Mouse (Mus musculus) neural tube, embryonic 13.5 days (tissue): ENCODE data around the gene Smyd1. TPM values are rescaled to one million over a fixed set of nuclear protein-coding genes. Genes with fewer than 3 reads are reported as not detected.
"Not testable (repeated sequence)": the region's sequence is repeated elsewhere in the genome, so short reads cannot be mapped to it uniquely, and the experiment has no call there.

Experiments used
- ATAC-seq: fragments of 200-750 bp; cut with Nextera tagmentation; 2 replicates; pipeline ENCODE4 v1.8.0; 2017; ENCODE audit warnings: low read depth, mild to moderate bottlenecking, moderate TSS enrichment, moderate library complexity
- H3K27ac ChIP-seq: fragments of 300-500 bp; sonication (generic); replicated peaks from 2 replicates; pipeline ENCODE4 v1.5.1; 2015; ENCODE audit warnings: moderate library complexity, mild to moderate bottlenecking, inconsistent platforms
- H3K27me3 ChIP-seq: fragments of 300-500 bp; sonication (generic); 2 replicates; pipeline ENCODE4 v1.6.1; 2015; ENCODE audit warnings: mild to moderate bottlenecking, inconsistent platforms
- H3K36me3 ChIP-seq: fragments of 300-500 bp; sonication (generic); 2 replicates; pipeline ENCODE4 v1.6.1; 2015; ENCODE audit warnings: mild to moderate bottlenecking, inconsistent platforms
- H3K4me1 ChIP-seq: fragments of 300-500 bp; sonication (generic); replicated peaks from 2 replicates; pipeline ENCODE4 v1.6.1; 2015; ENCODE audit warnings: inconsistent platforms
- H3K4me2 ChIP-seq: fragments of 300-500 bp; sonication (generic); 2 replicates; pipeline ENCODE4 v1.6.1; 2015; ENCODE audit warnings: inconsistent platforms, mild to moderate bottlenecking, moderate library complexity
- H3K4me3 ChIP-seq: fragments of 300-500 bp; sonication (generic); 2 replicates; pipeline ENCODE4 v1.5.1; 2015; ENCODE audit warnings: mild to moderate bottlenecking, inconsistent platforms
- H3K9ac ChIP-seq: fragments of 300-500 bp; sonication (generic); 2 replicates; pipeline ENCODE4 v1.6.1; 2015; ENCODE audit warnings: moderate library complexity, mild to moderate bottlenecking, inconsistent platforms
- H3K9me3 ChIP-seq: fragments of 300-500 bp; sonication (generic); 2 replicates; pipeline ENCODE4 v1.6.1; 2016; ENCODE audit warnings: inconsistent platforms
- WGBS: fragments of 180-500 bp; shearing (Covaris S2); methylation state at CpG from one replicate; pipeline ENCODE4 v1.1.7; 2015; 5-methylcytosine and 5-hydroxymethylcytosine counted together
- polyA plus RNA-seq: library from polyadenylated mRNA; unstranded; fragments of >200 nt; fragmentation: Nextera tagmentation; extraction: Ambion mirVana; gene quantifications from 2 replicates; pipeline ENCODE4 v1.2.1, GENCODE M21; 2015

Smyd1 gene
- polyA plus RNA-seq, 1 experiment from 2014 or later, result 1.2 TPM

DNA sequence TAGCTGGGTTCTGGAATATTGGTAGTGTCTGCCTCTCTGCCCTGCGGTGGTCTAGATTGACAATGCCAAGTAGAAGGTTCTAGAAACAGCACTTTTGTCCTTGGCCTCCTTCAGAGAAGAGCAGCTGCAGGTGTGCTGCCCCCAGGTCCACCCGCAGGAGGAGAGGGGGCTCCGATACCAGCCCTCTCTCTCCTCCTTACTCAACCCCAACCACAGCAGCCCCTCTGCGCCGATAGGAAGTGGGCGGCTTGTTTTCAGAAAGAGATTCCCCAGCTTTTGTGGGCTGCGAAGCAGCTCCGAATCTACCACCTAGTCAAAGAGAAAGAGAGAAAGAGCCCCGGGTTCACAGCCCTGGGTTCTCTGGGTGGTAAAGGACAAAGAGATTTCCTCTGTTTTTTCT is 19.1 kb upstream of the Smyd1 start:
- no peak for ATAC-seq
- no peaks in the 10 kb centered on the region for H3K36me3 ChIP-seq
- H3K9me3 ChIP-seq, result no peaks in the 10 kb centered on the region
- no peak overlapping the region for H3K27ac ChIP-seq
- H3K4me2 ChIP-seq, result no peak overlapping the region
- H3K4me3 ChIP-seq, result no peak overlapping the region
- no peaks in the 10 kb centered on the region for H3K27me3 ChIP-seq
- 92% methylated on average over 9 of the region's 9 CpGs for WGBS
- H3K9ac ChIP-seq, result no peak overlapping the region
- H3K4me1 ChIP-seq, result no peaks in the 10 kb centered on the region

DNA sequence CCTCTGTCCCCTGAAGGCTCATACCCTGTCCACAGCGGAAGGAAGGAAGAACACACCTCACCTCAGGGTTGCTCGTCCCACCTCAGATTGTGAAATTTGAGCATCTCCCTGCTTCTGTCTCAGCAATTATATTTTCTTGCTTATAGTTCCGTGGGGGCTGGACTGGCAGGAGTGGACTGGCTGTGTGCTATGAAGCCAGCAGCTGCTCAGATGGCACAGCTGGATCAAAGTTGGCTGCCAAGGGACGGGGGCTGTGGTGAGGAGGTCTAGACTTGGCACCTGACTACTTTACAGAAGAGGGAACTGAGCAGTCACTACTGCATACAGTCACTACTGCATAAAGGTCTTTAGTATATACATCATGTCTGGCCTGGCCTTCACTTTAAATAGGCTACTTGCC is 17.3 kb upstream of the Smyd1 start:
- no peak for ATAC-seq
- Histone ChIP-seq H3K27me3 (no peaks in the 10 kb centered on the region), H3K36me3 (no peaks in the 10 kb centered on the region), H3K27ac (no peak overlapping the region), H3K4me2 (no peak overlapping the region), H3K9me3 (no peaks in the 10 kb centered on the region), H3K9ac (no peak overlapping the region), H3K4me1 (no peaks in the 10 kb centered on the region), H3K4me3 (no peak overlapping the region)
- 85% methylated on average over 4 of the region's 4 CpGs for WGBS

DNA sequence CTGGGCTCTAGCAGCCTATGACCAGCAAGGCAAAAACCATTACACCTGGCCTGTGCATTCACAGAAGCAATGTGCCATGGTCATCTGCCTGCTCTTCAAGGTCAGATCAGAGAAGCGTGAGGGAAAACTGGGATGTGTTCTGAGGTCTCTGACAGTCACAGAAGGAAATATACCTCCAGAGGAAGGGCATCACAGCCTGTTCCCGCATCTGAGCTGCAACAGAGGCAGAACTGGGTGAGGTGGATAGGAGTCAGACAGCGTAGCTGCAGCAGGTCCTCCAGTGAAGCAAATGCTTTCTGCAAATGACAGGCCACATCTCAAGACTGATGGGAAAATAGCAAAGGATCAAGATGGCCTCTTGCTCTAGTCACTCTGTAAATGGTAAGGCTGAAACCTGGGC is 16.9 kb upstream of the Smyd1 start:
- Histone ChIP-seq H3K4me3 (no peak overlapping the region), H3K9me3 (no peaks in the 10 kb centered on the region), H3K27me3 (no peaks in the 10 kb centered on the region), H3K27ac (no peak overlapping the region), H3K36me3 (no peaks in the 10 kb centered on the region), H3K4me2 (no peak overlapping the region), H3K4me1 (no peaks in the 10 kb centered on the region), H3K9ac (no peak overlapping the region)
- WGBS, result 82% methylated on average over 3 of the region's 3 CpGs
- no peak for ATAC-seq

DNA sequence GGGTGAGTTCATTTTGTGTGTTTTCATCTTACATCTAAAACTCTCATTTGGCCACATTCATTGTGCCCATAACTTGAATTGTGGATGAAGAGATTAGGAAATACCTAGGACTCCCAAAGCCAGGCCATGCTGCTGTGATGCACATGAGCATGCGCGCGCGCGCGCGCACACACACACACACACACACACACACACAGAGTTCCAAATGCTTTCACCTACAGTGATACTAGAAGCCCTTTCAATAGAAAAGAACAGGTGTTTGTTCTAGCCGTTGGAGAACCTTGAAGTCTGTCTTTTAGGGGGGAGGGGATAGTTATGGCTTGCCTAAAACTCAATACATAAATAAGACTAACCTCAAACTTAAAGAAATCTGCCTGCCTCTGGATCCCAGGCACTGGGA is 15.6 kb upstream of the Smyd1 start:
- 94% methylated on average over 8 of the region's 8 CpGs for WGBS
- no peaks in the 10 kb centered on the region for H3K36me3 ChIP-seq
- H3K9ac ChIP-seq, result no peak overlapping the region
- no peak overlapping the region for H3K27ac ChIP-seq
- H3K4me2 ChIP-seq, result no peak overlapping the region
- no peaks in the 10 kb centered on the region for H3K27me3 ChIP-seq
- no peak for ATAC-seq
- H3K4me3 ChIP-seq, result no peak overlapping the region
- no peaks in the 10 kb centered on the region for H3K9me3 ChIP-seq
- H3K4me1 ChIP-seq, result no peaks in the 10 kb centered on the region

DNA sequence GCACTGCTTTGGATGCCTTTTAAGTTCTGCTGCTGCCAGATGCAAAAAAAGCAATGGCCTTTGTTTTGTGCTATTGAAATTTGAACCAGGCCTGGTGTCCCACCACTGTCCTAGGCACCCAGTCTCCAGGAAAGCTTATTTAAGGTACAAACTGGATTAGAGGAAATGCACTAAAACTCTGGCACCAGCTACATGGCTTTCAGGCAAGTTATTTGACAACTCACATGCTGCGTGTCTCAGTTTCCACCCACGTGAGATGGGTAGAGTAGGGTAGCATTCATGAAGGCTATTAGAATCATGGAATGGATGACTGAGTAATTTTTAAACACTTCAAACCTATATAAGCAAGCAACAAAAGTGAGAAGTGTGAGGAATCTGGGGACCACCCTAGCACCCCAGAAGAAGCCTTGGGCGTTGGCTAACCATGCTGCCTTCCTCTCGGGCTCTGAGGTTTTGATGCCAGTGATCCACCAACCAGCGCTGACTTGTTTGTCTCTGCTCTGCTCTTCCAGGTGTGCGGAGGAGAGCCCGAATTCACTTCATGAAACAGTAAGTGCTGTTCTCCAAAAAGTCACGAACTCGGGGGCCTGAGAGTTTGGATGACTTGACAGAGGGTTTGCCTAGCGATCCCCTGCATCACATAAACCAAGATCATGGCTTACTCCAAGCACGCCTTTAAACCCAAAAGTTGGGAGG is 11.7 kb upstream of the Smyd1 start:
- 92% methylated on average over 11 of the region's 11 CpGs for WGBS
- no peak overlapping the region for H3K4me3 ChIP-seq
- no peak overlapping the region for H3K27ac ChIP-seq
- no peaks in the 10 kb centered on the region for H3K27me3 ChIP-seq
- H3K4me1 ChIP-seq, result no peaks in the 10 kb centered on the region
- no peaks in the 10 kb centered on the region for H3K36me3 ChIP-seq
- no peaks in the 10 kb centered on the region for H3K9me3 ChIP-seq
- H3K4me2 ChIP-seq, result no peak overlapping the region
- no peak overlapping the region for H3K9ac ChIP-seq
- ATAC-seq, result no peak

DNA sequence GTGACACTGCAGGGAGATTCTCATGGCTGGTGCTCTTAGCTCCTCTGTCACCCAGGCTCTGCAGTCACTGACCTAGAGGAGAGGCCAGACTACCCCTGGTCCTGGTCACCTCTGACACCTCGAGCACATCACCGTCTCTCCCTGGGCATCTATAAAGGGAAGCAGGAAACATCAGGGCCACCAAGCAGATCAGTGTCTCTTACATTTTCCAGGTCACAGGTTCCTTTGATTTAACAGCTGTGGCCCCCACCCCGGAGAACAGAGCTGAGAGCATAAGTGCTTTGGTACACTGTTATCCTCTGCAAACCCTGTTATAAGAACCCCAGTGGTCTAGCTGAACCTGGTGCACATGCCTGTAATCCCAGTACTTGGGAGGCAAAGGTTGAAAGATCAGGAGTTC is 11.0 kb upstream of the Smyd1 start:
- Histone ChIP-seq H3K9ac (no peak overlapping the region), H3K36me3 (no peaks in the 10 kb centered on the region), H3K27ac (no peak overlapping the region), H3K4me2 (no peak overlapping the region), H3K27me3 (no peaks in the 10 kb centered on the region), H3K9me3 (no peaks in the 10 kb centered on the region), H3K4me3 (no peak overlapping the region), H3K4me1 (no peaks in the 10 kb centered on the region)
- whole genome bisulfite sequencing, result 64% methylated on average over 3 of the region's 3 CpGs
- no peak for ATAC-seq

DNA sequence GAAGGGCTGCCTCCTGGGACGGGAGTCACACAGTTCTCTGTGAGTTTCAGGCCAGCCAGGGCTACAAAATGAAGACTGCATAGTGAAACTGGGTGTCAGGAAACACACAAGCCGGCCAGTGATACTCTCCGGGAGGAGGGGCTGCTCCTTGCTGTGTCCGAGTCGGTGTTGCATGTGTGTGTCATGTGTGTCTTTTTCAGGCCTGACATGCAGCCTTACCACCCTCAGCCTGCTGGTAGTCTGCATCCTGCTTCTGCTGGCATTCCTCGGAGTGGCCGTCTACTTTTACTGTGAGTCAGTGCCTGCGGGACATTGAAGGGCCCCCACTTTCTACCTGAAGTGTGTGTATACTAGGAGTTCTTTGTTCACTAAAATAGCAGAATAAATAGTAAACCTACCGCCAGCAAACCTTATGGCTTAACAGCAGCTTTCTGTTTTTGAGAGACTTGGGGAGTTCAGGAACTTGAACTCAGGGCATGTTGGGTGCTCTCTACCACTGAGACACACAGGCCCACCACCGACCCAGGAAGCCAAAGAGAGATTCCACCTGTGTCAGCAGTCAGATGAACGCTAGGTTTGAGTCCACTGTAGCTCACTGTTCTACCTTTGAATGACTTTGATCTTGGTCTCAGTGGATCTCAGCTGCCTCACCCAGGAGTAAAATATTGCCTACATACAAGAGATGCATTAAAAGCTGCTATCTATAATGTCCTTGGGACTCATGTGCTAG is 10.4 kb upstream of the Smyd1 start:
- Histone ChIP-seq H3K9ac (no peak overlapping the region), H3K4me2 (no peak overlapping the region), H3K4me3 (no peak overlapping the region), H3K9me3 (no peaks in the 10 kb centered on the region), H3K36me3 (no peaks in the 10 kb centered on the region), H3K27me3 (no peaks in the 10 kb centered on the region), H3K4me1 (no peaks in the 10 kb centered on the region), H3K27ac (no peak overlapping the region)
- ATAC-seq, result no peak
- WGBS, result 87% methylated on average over 11 of the region's 11 CpGs

DNA sequence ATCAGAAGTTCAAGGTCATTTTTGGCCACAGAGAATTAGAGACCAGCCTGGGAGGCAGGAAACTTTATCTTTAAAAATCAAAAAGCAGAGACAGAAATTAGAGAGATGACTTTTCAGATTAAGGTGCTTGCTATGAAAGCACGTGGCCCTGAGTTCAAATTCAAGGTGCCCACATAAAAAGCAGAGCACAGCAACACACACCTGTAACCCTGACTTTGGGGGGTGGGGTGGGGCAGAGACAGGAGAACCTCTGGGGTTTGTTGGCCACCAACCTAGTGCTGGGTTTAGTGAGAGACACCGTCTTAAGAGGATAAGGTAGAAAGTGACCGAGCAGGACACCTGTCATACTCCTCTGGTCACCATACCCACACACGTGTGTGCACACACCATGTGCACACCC is 9.5 kb upstream of the Smyd1 start:
- ATAC-seq, H3K36me3 ChIP-seq: not testable (repeated sequence)
- WGBS, result 94% methylated on average over 2 of the region's 4 CpGs

DNA sequence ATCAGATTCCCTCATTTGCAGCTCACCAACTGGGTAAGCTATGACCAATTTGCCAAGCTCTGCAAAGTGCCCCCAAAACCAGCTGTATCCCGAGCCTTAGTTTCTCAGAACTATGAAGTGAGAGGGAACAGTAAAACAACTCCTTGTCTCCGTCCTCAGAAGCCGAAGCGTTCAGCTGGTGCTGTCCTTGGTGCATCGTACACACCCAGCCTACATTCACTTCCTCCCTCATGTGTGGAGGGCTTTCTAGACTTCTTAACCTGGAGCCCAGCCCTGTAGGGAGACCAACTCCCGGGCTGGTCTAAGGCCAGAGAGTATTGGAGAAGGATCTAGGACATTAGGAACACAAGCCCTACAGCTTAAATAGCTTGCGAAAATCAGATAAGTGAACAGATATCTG is 8.5 kb upstream of the Smyd1 start:
- no peak for ATAC-seq
- no peak overlapping the region for H3K4me2 ChIP-seq
- H3K27ac ChIP-seq, result no peak overlapping the region
- no peaks in the 10 kb centered on the region for H3K36me3 ChIP-seq
- no peaks in the 10 kb centered on the region for H3K27me3 ChIP-seq
- no peak overlapping the region for H3K4me3 ChIP-seq
- H3K9ac ChIP-seq, result no peak overlapping the region
- 85% methylated on average over 7 of the region's 7 CpGs for WGBS
- H3K9me3 ChIP-seq, result no peaks in the 10 kb centered on the region
- H3K4me1 ChIP-seq, result no peaks in the 10 kb centered on the region

More for the DNA sequence above, 9.5 kb upstream of the Smyd1 start:
- not testable (repeated sequence) for H3K4me1 ChIP-seq, H3K4me2 ChIP-seq, H3K9me3 ChIP-seq, H3K9ac ChIP-seq, H3K27me3 ChIP-seq, H3K4me3 ChIP-seq, H3K27ac ChIP-seq

DNA sequence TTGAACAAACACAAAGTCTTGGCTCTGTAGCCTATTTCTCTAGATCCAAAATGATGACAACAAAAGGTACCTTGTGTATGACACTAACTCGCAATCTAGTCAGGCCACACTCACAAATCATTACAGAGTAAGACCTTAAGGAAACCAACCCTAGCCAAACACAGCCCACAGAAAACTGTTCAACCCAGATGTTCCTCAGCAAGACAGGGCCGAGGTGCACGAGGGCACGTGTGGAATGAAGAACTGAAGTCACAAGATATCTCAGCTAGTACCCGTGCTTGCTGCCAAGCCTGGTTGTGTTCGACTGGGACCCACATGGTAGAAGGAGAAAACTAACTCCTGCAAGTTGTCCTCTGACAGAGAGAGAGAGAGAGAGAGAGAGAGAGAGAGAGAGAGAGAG is 7.8 kb upstream of the Smyd1 start:
- Histone ChIP-seq H3K4me2 (no peak overlapping the region), H3K4me3 (no peak overlapping the region), H3K27ac (no peak overlapping the region), H3K4me1 (no peaks in the 10 kb centered on the region), H3K9ac (no peak overlapping the region), H3K9me3 (no peaks in the 10 kb centered on the region), H3K27me3 (no peaks in the 10 kb centered on the region), H3K36me3 (no peaks in the 10 kb centered on the region)
- no peak for ATAC-seq
- WGBS, result 86% methylated on average over 6 of the region's 6 CpGs

DNA sequence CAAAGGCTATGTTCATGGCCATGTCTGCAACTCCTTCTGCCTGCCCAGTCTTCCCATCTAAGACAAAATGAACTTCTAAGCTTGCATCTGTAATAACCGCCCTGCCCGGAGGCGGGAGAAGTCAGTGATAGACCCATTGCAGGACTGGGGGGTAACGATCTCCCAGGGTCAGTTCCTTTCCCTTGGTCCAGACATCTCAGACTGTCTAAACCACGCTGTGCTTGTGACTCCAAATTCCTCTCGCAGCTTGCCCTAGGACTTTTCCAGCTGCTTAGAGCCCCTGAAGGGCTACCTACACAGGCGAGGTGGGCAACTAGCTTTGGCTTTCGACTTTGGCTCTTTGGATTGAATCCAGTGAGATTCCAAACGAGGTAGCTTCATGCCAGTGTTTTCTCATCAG is 2.8 kb upstream of the Smyd1 start:
- H3K27me3 ChIP-seq, result no peaks in the 10 kb centered on the region
- no peak for ATAC-seq
- no peak overlapping the region for H3K4me2 ChIP-seq
- no peaks in the 10 kb centered on the region for H3K4me1 ChIP-seq
- no peaks in the 10 kb centered on the region for H3K36me3 ChIP-seq
- WGBS, result 81% methylated on average over 9 of the region's 9 CpGs
- no peak overlapping the region for H3K9ac ChIP-seq
- H3K9me3 ChIP-seq, result no peaks in the 10 kb centered on the region
- H3K27ac ChIP-seq, result no peak overlapping the region
- no peak overlapping the region for H3K4me3 ChIP-seq

DNA sequence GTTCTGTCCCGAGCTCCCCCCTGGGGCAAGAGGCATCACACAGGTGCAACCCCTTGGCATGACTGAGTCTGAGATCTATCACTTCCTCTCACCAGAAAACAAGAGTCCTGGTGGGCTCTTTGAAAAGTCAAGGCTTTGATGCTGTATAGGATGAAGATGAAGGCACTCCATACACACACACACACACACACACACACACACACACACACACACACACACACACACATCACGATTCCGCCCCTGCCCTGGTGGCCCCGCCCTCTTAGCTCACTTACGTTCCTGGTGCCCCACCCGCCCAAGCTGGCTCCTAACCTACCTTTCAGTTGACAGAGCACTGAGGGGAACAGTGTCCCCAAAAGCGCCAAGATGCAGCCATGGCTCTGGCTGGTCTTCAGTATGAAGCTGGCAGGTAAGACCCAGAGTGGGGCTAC is 473 bp upstream of the Smyd1 start, which contains the start of gene Cd8b1:
Cd8b1 (plus strand) TSS at position 298 of the 431 bp plus-strand sequence.
- no peak for ATAC-seq
- H3K4me3 ChIP-seq, result no peak within 1 kb of the TSS
- H3K4me1 ChIP-seq, result no peaks in the 10 kb centered on the region
- WGBS, result 89% methylated on average over 7 of the region's 7 CpGs
- no peaks in the 10 kb centered on the region for H3K27me3 ChIP-seq
- H3K9me3 ChIP-seq, result no peaks in the 10 kb centered on the region
- no peaks in the 10 kb centered on the region for H3K36me3 ChIP-seq
- no peak within 1 kb of the TSS for H3K4me2 ChIP-seq
- no peak within 1 kb of the TSS for H3K9ac ChIP-seq
- no peak within 1 kb of the TSS for H3K27ac ChIP-seq

DNA sequence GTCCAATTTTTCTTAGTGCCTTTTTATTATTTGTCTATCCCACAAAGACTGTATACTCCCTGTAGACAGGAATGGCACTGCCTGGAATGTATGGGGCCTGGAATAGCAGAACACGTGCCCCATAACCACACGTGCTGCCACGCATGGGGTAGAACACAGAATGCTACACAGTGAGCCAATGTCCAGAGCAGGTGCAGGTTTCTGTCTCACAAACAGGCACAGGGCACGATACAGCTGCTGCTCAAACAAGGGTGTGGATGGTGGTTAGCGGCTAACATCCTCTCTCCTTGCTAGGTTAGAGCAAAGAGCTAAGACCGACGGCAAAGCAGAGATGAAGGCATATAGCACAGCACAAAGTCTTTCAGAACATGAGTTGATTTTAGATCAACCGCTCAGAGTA is 14.5 kb downstream of the Smyd1 start:
- H3K27me3 ChIP-seq, result no peaks in the 10 kb centered on the region
- no peaks in the 10 kb centered on the region for H3K4me1 ChIP-seq
- no peaks in the 10 kb centered on the region for H3K9me3 ChIP-seq
- H3K9ac ChIP-seq, result no peak overlapping the region
- no peak overlapping the region for H3K27ac ChIP-seq
- no peak for ATAC-seq
- H3K4me3 ChIP-seq, result no peak overlapping the region
- no peak overlapping the region for H3K4me2 ChIP-seq
- WGBS, result 91% methylated on average over 8 of the region's 8 CpGs
- no peaks in the 10 kb centered on the region for H3K36me3 ChIP-seq
